Mouse (Mus musculus): ENCODE data around the gene Myt1l.

Gene Myt1l

DNA sequence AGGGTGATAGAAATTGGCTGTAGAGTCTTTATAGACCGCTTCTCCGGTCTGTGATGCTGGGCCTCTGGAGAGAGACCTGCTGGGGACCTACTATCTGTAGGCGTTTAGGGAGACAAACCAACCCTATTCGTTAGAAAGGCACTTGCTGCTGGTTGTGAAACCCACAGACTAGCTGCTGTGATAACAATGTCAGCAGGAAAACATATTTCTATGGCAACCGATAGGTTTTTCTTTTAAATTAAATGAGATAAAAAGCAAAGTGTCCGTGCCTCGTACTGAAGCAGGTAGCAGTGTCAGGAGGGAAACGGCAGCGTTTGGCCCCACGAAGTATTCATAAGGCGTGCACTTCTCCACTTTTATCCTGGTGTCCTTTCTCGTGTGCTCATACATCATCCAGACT is 127.5 kb downstream of the Myt1l start:
- DNase-seq (ENCODE audit: low read depth, low spot score): no peak

DNA sequence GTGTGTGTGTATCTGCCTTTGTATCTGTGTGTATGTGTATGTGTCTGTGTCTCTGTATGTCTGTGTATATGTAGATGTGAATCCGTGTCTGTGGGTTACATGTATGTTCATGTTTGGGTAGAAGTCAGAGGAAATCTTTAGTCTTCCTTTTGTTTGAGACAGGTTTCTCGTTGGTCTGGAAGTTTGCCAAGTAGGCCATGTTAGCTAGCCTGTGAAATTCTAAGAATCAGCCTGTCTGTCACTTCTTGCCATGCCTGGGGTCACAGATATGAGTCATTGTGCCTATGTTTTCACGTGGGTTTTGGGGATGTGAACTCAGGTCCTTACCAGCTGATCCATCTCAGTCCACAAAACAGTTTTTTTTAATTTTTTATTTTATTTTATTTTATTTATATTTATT is 128.9 kb downstream of the Myt1l start:
- DNase-seq (ENCODE audit: low read depth, low spot score): no peak

DNA sequence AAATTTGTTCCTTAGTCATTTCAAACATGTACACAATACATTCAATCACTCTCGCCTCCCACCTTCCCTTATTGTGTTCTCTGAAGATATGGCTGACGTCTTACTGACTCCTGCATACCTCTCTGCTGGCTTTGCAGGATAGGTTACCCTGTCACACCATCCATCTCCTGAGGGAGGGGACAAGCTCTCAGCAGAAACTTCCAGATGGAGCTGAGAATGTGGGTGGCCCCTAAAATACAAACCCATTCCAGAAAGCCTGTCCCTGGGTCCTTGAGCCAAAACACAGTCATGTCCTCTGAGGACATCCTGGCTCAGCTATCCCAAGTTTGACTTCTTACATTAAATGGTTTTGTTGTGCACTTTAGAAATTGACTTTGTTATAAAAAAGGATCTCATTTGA is 129.7 kb downstream of the Myt1l start:
- no peak for DNase-seq (ENCODE audit: low read depth, low spot score)

DNA sequence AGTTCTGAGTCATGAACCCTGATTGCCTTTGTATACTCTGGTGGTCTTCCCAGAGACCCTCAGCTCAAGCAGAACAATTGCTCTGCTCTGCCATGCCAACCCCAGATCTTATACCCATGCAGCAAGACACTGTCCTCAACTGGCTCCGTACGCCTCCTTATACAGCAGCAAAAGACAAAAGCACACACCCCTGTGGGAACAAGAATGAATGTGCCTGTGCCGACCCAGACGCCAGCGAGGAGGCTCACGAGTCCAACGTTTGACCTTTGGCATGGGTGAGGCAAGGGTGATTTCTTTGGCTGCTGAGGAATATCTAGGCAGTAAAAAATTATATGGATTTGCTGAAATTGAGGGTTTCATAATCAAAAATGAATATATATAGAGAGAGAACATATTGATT is 143.8 kb downstream of the Myt1l start:
- no peak for DNase-seq (ENCODE audit: low read depth, low spot score)

DNA sequence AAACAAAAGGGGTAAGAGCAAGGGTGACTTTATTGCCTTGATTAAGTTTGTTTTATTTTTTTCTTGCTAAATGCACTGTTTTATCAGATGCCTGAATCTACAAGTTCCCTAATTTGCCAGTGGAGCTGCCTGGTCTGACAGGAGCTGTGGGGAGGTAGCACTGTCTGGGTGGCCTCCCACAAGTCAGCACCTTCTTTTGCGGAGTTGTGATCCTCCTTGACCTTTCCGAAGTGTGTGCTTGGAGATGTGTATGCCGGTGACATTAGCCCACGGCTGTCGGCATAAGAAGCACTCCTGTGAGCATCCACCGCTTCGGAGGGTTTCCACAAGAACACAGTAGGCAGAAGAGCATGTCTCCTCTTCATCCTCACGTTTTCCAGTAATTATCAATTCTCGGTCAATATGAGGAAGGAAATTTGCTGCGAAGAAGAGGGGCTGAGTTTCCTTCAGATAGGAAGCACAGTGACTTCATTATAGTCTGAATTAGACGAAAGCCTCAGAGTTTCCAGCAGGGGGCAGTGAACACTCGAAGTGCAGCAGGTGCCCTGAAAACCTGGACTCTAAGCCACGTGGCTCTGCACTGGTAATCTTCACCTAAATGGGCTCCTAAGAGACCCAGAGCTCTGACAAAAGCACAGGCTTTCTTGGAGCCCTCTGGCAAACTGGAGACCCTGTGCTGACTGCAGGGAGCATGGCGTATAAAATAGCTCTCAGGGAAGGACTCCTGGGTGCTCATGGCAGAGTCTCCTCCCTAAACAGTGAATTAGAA is 147.6 kb downstream of the Myt1l start:
- peak; percentile 5 for DNase-seq (ENCODE audit: low read depth, low spot score)

DNA sequence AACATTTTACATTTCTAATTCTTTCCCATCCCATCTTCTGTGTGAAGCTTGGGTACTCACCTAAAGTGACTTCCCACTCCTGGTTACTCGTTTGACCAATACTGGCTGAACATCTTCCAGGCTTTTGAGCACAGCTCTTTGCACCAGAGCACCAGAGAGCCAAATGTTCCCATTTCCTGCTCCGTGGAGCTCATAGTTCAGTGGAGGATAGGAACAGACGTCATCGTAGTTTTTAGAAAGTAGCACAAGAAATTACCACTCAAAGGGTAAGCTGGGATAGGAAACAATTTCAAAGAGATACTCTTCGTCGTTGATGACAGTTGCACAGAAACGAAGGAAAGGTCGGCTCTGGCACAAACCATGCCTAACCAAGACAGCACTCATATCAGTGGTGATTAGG is 154.2 kb downstream of the Myt1l start:
- no peak for DNase-seq (ENCODE audit: low read depth, low spot score)

DNA sequence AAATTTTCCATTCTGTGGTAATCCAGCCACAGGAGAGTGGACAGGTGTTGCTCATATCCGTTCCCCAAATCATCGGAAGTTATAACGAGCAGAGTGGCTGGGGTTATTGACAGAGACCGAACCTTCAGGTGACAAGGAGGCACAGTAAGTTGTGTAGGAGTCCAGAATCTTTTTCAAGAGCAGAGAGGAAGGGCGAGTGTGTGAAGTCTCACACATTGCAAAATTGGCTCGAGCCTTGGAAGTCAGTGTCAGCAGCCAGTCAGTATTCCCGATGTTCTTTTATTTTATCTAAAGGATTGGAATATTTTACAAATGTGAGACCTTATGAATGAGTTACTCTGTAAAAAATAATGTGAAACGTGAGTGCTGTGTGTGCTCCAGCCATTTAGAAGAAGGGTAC is 154.8 kb downstream of the Myt1l start:
- DNase-seq (ENCODE audit: low read depth, low spot score): no peak

DNA sequence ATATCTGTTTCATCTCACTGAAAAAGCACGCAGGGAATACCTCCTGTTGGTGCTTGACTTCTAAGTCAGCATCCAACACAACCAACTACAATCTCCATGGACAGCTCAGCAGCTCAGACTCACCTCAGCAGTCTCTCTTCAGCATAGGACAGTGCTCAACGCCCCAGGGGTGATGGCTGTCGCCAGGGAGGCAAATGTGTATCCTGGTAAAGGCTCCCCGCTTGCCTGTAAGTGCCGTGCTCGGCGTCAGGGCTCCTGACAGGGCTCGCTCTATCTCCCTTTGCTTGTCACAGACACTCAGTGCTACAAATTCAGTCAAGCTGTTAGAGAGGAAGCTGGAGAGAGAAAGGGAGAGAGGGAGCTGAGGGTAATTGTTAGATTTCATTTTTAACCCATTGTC is 158.1 kb downstream of the Myt1l start:
- DNase-seq (ENCODE audit: low read depth, low spot score): no peak

DNA sequence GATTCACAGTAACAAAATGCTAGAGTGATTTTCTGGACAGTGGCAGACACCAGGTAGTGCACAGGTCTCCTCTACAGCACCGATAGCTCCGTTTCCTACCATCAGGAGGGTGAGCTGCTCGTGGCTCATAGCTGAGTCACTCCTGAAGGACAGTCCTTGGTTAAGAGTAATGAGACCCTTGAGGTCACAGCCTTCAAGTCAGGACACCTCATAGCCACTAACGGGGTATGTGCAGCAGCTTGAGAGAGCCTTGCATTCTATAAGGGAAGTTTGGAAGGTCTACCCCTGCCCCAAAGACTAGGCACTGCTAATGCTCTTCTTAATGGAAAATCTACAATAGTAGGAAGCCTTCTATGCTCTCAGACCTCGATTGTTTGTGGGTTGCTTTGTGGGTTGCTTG is 163.4 kb downstream of the Myt1l start:
- DNase-seq (ENCODE audit: low read depth, low spot score): no peak

DNA sequence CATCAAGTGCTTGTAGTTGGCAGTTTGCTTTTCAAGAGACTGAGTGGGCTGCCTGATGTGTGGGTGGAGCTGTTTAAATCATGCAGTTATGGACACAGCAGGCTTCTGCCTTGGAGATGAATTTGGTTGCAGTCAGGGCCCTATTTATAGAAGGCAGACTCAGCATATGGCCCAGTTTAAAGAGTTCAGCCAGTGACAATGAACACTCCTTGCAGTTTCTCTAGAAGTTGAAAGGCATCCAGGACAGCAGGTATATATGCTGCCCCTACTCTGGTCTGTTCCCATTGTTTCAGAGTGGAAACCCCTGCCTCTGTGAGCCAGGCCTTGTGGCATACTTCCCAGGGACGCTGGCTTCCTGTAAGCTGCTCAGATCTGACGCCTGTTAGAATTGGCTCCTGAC is 167.0 kb downstream of the Myt1l start:
- no peak for DNase-seq (ENCODE audit: low read depth, low spot score)

DNA sequence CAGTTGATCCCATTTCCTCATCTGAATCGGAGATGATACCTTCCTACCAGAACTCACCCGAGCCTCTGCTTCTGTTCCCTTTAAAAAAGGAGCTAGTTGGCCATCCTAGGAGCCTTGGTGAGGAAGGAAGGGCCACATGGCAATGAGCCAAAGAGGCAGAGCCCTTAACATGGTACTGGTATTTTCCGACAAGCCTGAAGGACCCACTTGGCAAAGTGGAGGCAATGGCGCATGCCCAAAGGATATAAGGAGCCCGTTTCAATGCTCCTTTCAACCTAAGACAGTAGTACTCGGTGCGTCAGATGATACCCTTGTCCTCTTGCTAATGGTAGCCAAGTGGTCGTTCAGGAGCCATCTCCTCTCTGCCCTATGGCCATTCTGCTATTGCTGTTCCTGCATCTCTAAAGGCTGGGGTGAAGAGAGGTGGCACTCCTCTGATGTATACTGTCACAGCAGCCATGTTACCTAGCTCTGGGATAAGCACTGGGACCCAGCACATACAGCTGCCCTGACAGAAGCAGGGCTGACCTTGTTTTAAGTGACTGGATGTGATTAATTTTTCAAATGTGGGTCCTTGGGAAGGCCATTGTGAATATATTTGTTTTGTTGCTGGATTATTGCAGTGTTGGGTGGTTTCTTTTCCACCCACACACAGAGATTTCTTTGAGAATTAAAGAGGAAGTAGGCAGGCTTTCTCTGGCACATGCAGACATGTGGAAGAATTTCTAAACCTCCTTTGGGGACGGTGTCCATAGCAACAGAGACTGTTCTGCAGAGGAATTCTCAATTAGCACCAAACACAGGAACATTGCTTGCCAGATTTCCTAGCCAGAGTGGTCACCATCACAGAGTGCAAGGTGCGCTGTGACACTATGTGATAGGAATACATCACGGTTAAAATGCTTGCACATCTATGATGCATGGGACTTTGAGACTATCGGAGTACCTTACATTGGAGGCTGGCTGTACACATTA is 169.6 kb downstream of the Myt1l start:
- DNase-seq (ENCODE audit: low read depth, low spot score): no peak

DNA sequence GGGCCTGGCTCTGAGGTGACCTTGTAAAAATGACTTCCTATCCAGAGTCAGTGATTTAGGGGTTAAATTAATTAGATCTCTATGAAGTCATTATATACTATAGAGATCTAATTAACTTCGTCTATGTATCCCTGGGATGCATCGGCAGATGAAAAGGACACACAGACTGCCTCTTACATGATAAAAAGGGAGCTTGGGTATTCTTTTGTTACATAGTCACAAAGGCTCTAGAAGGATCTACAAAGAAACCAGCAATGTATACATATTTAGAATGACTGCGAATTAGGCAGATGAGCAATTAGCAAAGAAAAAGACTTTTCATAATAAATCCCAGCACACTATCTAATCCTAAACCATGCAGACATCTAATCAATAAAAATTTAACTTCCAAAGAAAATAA is 170.4 kb downstream of the Myt1l start:
- DNase-seq (ENCODE audit: low read depth, low spot score): no peak

DNA sequence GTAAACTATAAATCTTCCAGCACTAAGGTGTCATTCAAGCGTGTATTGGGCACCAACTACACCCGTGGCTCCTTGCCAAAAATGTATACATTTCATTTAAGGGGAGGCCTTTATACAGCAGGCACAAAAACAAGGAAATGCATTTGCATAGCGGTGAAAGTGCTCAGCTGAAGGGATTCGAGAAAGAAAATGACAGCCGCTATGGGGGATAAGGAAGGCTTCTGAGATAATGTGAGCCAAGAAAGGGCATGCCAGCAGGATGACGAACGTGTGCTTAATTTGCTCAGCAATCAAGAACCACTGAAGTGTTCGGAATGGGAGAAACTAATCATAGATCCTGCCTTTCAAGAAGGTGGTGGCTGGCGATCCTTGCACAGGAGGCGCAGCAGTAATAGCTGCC is 170.8 kb downstream of the Myt1l start:
- no peak for DNase-seq (ENCODE audit: low read depth, low spot score)

DNA sequence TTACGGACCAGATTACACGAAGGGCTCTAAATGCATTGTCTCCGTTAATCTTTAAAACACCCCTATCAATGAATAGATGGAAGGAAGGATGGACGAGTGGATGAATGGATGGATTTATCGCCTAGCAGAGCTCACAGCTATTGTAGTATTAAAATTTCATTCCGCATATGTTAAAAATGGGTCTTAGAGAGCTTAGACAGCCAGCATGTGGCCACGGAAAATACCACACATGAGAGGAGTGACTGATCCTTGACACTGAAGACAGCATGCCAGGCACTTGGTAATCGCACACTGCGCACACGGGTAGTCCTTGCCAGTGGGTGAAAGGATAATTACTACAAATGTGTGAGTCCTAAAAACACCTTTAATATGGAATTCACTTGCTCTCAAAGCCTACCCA is 171.2 kb downstream of the Myt1l start:
- no peak for DNase-seq (ENCODE audit: low read depth, low spot score)

DNA sequence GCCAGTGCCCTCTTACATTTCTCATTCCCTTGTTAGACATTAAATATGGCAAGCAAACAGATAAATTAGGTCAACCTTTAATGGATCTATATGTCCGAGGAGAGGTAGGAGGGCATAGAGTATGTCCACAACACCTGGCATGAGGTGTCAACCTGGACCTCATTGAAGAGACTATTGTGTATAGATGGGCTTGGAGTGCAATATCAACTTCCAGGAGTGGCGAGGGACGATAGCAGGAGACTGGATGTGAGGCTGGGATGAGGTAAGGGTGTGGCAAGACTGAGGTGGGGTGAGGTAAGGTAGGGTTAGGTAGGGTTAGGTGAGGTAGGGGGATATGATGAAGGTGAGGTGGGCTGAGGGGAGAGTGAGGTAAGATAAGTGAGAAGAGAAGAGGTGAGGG is 171.8 kb downstream of the Myt1l start:
- DNase-seq (ENCODE audit: low read depth, low spot score): no peak

DNA sequence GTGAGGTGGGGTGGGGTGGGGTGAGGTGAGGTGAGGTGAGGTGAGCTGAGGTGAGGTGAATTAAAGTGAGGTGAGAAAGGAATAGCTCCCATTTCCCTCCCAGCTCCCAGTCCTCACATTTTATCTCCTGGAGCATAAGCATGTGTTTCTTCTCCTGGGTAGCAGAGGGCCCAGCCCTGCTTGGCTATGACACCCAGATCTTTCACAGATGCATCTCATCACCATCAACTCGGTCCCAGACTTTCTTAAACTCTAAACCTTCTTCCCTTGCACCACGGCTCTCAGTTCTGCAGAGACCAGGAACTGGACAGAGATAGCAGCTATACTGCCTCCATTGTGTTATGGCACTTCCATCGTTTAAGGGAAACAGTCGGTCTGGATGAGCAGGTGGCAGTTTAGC is 172.9 kb downstream of the Myt1l start:
- DNase-seq (ENCODE audit: low read depth, low spot score): no peak

DNA sequence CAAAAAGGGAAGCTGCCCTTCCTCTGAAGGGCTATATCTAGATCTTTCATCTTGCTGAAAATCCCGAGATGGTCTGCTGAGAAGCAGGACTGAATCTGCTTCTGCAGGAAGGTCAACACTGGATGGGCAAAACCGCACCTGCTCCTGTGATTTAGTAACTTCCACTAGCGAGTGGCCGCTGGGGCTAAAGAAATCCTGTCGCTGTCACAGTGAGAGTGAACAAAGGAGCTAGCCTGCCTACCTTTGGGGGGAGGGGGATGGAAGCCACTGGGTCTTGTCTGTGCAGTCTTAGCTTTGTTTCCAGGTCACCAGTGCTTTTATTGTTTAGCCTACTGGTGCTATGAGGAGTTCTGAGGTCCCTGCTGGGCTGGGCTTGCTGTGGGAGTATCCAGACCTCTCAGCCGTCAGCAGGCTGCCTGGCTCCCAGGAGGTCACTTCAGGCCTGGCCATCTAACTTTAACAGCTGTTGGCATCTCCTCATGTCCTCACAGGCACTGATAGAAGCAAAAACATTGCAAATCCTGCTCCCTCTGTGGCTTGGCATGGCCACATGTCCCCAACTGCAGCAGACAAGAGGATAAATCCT is 173.6 kb downstream of the Myt1l start:
- DNase-seq (ENCODE audit: low read depth, low spot score): no peak

DNA sequence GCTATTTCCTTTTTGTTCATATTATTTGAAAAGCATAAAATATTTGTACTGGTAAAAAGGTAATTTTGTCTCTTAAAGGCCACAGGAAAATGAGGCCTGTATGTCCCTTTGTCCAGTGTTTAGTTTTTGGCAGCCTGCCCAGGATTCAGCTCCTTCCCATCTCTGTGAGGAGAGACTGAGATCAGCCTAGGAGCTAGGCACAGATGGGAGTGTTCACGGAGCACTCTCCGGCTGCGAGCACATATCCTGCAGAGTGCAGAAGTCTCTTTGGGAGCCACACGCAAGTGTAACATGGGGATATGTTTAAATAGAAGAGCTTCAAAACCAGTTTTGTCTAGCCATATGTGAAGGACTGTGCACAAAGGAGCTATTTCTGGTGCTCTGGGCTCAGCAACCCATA is 174.4 kb downstream of the Myt1l start:
- no peak for DNase-seq (ENCODE audit: low read depth, low spot score)

DNA sequence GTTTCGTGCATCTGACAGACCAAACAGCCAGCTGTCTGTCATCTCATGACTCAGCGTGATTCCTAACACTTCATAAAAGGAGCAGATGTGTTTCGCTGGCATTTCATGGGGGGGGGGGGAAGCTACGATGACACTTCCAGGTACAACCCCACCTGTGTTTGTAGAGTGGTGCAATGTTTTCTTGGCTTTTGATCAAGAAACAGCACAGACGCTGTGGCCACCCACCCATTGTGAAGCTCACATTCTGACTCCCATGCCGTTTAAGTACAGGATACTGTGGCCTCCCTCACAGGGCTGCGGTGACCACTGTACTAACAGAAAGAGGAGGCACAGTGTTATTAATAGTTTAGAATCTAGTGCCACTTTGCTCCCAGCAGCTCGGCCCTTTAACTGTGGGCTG is 175.4 kb downstream of the Myt1l start:
- no peak for DNase-seq (ENCODE audit: low read depth, low spot score)

DNA sequence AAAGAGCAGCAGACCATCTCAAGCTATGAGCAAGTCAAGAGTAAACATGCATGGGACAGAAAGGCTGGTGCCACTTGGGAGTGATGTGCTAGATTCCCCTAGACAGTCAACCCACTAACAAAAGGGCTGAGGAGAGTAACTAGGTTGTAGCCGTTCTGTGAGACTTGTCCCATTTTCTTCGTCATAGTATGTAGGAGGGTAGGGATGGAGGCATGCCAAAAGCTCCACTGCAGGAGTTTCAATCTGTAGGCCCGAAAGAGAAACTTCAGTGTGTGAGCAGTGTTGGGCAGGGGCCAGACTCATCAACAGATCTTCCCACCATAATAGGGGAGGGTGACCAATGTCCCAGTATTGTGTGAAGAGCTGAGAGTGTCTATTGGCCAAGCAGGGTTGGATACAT is 178.9 kb downstream of the Myt1l start:
- no peak for DNase-seq (ENCODE audit: low read depth, low spot score)

DNA sequence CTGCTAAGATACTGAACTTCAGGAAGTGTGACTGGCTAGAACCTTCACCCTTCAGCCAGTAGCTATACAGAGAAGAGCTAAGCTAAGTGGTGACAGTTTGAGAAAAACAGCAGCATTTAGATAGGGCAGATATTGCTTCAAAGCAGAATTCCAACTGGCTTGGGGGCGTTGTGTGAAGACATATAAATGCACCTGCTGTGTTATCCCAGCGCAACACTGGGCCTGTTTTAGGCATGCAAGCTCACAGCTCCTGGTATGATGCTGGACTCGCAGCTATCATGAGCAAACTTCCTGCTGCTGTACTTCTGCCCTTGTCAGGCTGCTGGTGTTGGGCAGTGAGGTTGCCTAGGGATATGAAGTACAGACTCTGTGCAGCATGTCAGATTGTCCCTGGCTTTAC is 180.0 kb downstream of the Myt1l start:
- no peak for DNase-seq (ENCODE audit: low read depth, low spot score)

Data from WW6 (cell line).